Mouse (Mus musculus) kidney, embryonic 14.5 days (tissue): Measurements from ENCODE around the gene B3galt6. TPM values are rescaled to one million over a fixed set of nuclear protein-coding genes. Genes with fewer than 3 reads are reported as not detected.

Experiments
- ATAC-seq: fragments of 200-750 bp; cut with Nextera tagmentation; 2 replicates; pipeline ENCODE4 v1.8.0; 2017; ENCODE audit warnings: moderate number of reproducible peaks, mild to moderate bottlenecking, moderate TSS enrichment, moderate library complexity; ENCODE audit not compliant: low FRiP score, low TSS enrichment
- H3K27ac ChIP-seq: fragments of 300-500 bp; sonication (generic); 2 replicates; pipeline ENCODE4 v1.5.1; 2014; ENCODE audit warnings: low read depth, mild to moderate bottlenecking, low read length, moderate library complexity, mixed read lengths
- H3K27me3 ChIP-seq: fragments of 300-500 bp; sonication (generic); 2 replicates; pipeline ENCODE4 v1.6.1; 2014; ENCODE audit warnings: mild to moderate bottlenecking, low read length; ENCODE audit not compliant: control insufficient read depth, insufficient read depth
- H3K36me3 ChIP-seq: fragments of 300-500 bp; sonication (generic); 2 replicates; pipeline ENCODE4 v1.6.1; 2014; ENCODE audit warnings: low read length, mixed read lengths; ENCODE audit not compliant: control insufficient read depth, insufficient read depth
- H3K4me1 ChIP-seq: fragments of 300-500 bp; sonication (generic); 2 replicates; pipeline ENCODE4 v1.6.1; 2014; ENCODE audit warnings: low read length, mixed read lengths; ENCODE audit not compliant: control insufficient read depth, insufficient read depth
- H3K4me2 ChIP-seq: fragments of 300-500 bp; sonication (generic); replicated peaks from 2 replicates; pipeline ENCODE4 v1.6.1; 2014; ENCODE audit warnings: low read depth, mild to moderate bottlenecking, low read length
- H3K4me3 ChIP-seq: fragments of 300-500 bp; sonication (generic); 2 replicates; pipeline ENCODE4 v1.5.1; 2014; ENCODE audit warnings: mild to moderate bottlenecking, low read length
- H3K9ac ChIP-seq: fragments of 300-500 bp; sonication (generic); 2 replicates; pipeline ENCODE4 v1.6.1; 2014; ENCODE audit warnings: low read depth, mild to moderate bottlenecking, low read length, moderate library complexity
- H3K9me3 ChIP-seq: fragments of 300-500 bp; sonication (generic); 2 replicates; pipeline ENCODE4 v1.6.1; 2016; ENCODE audit warnings: low read length; ENCODE audit not compliant: control insufficient read depth
- WGBS: fragments of 180-500 bp; shearing (Covaris S2); extraction: QIAGEN DNeasy Blood & Tissue Kit; methylation state at CpG from one replicate; pipeline ENCODE4 v1.1.7; 2014; 5-methylcytosine and 5-hydroxymethylcytosine counted together
- polyA plus RNA-seq: library from polyadenylated mRNA; unstranded; fragments of >200 nt; fragmentation: Nextera tagmentation; extraction: Ambion mirVana; gene quantifications from 2 replicates; pipeline ENCODE4 v1.2.1, GENCODE M21; 2014

B3galt6 gene
- polyA plus RNA-seq, 1 experiment from 2014 or later, result 20.8 TPM

DNA sequence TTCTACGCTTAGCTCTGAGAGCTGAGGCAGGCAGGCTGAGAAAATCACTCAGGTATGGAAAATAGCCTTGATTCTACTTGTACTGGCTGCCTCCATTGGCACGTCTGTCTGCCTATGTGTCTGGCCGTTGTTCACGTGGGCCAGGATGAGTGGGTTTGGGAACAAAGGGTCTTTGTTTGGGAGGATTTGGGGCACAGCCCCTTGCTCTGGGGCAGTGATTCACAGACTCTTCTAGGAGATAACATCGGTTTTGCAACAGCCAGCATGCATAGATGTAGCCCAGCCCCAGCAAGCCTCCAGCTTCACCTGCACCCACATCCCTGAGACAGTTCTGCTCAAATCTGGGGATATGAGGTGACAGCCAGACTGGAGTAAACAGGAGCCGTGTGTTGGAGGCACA lies 19.8 kb downstream of the B3galt6 start:
- 52% methylated on average over 6 of the region's 6 CpGs for WGBS
- Histone ChIP-seq H3K27me3 (no peaks in the 10 kb centered on the region), H3K4me3 (no peak overlapping the region), H3K4me1 (peaks cover 32% of the 10 kb centered on the region), H3K9me3 (no peaks in the 10 kb centered on the region), H3K36me3 (no peaks in the 10 kb centered on the region), H3K4me2 (no peak overlapping the region), H3K9ac (no peak overlapping the region), H3K27ac (peak overlapping the region; percentile 25)
- 0 out of 2 replicates have a peak, but pooled peaks have one; percentile 0 for ATAC-seq

- H3K27ac ChIP-seq, result peak overlapping the region; percentile 48; the same call in 1 of the 2 replicates
- no peak overlapping the region for H3K4me3 ChIP-seq
- 0 out of 2 replicates have a peak overlapping the region, but pooled peaks have one; percentile 23 for H3K9ac ChIP-seq
- H3K36me3 ChIP-seq, result peaks cover 14% of the 10 kb centered on the region
- H3K4me2 ChIP-seq, result no peak overlapping the region
- no peak for ATAC-seq
- H3K4me1 ChIP-seq, result peaks cover 32% of the 10 kb centered on the region
- no peaks in the 10 kb centered on the region for H3K9me3 ChIP-seq
- no peaks in the 10 kb centered on the region for H3K27me3 ChIP-seq
- WGBS, result 73% methylated on average over 5 of the region's 5 CpGs
Observed at GRCm38 (mm10) chr4:155970286-155970685, 22.2 kb downstream of the B3galt6 start.

DNA sequence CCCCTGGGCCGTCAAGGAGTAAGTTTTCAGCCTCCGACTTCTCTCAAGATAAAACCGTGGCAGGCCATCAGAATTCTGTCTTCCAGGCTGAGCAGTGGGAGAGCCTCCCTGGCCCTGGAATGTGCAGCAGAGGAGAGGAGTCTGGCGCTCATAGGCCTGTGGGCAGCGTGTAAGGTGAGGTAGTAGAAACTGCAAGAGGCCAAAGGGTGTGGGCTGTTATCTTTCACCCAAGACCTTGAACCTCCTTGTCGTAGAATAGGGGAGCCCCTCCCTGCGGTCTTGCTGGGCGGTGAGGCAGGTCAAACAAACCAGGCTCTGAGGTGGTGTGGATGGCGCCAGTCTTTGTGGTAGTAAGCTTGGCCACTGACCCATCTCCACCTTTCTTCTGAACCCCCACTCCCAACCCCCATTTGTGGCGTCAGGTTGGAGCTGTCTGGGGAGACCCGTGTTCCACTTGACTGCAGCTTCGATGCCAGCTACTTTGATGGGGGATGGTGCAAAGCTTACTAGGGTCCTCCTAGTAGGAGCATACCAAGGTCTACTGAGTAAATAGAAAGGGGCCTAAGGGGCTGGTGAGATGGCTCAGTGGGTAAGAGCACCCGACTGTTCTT lies 23.3 kb downstream of the B3galt6 start:
- peak overlapping the region; percentile 79; the same call in 1 of the 2 replicates for H3K27ac ChIP-seq
- peak; percentile 81 for ATAC-seq
- H3K9ac ChIP-seq, result no peak overlapping the region
- no peaks in the 10 kb centered on the region for H3K27me3 ChIP-seq
- peaks cover 32% of the 10 kb centered on the region for H3K4me1 ChIP-seq
- no peak overlapping the region; the same call in 1 of the 2 replicates for H3K4me2 ChIP-seq
- 32% methylated on average over 13 of the region's 13 CpGs for WGBS
- no peaks in the 10 kb centered on the region for H3K9me3 ChIP-seq
- H3K36me3 ChIP-seq, result peaks cover 22% of the 10 kb centered on the region
- no peak overlapping the region for H3K4me3 ChIP-seq

- Histone ChIP-seq H3K4me2 (no peak overlapping the region), H3K4me1 (peaks cover 21% of the 10 kb centered on the region; the same call in 1 of the 2 replicates), H3K4me3 (no peak overlapping the region), H3K9me3 (no peaks in the 10 kb centered on the region), H3K27ac (no peak overlapping the region), H3K27me3 (no peaks in the 10 kb centered on the region), H3K9ac (no peak overlapping the region), H3K36me3 (peaks cover 28% of the 10 kb centered on the region)
- ATAC-seq, result no peak
- 92% methylated on average over 11 of the region's 11 CpGs for whole genome bisulfite sequencing
Observed at GRCm38 (mm10) chr4:155964396-155964795, 28.1 kb downstream of the B3galt6 start.

- ATAC-seq, result 0 out of 2 replicates have a peak, but pooled peaks have one; percentile 7
- peak overlapping the region; percentile 92 for H3K4me2 ChIP-seq
- 41% methylated on average over 7 of the region's 7 CpGs for WGBS
- H3K9ac ChIP-seq, result peak overlapping the region; percentile 60
- 0 out of 2 replicates have a peak, but pooled peaks cover 10% of the 10 kb centered on the region for H3K4me1 ChIP-seq
- H3K9me3 ChIP-seq, result no peaks in the 10 kb centered on the region
- H3K27ac ChIP-seq, result no peak overlapping the region
- peak overlapping the region; percentile 53 for H3K4me3 ChIP-seq
- H3K36me3 ChIP-seq, result peaks cover 34% of the 10 kb centered on the region
- no peaks in the 10 kb centered on the region for H3K27me3 ChIP-seq
Observed at GRCm38 (mm10) chr4:155963106-155963505, 29.3 kb downstream of the B3galt6 start.

DNA sequence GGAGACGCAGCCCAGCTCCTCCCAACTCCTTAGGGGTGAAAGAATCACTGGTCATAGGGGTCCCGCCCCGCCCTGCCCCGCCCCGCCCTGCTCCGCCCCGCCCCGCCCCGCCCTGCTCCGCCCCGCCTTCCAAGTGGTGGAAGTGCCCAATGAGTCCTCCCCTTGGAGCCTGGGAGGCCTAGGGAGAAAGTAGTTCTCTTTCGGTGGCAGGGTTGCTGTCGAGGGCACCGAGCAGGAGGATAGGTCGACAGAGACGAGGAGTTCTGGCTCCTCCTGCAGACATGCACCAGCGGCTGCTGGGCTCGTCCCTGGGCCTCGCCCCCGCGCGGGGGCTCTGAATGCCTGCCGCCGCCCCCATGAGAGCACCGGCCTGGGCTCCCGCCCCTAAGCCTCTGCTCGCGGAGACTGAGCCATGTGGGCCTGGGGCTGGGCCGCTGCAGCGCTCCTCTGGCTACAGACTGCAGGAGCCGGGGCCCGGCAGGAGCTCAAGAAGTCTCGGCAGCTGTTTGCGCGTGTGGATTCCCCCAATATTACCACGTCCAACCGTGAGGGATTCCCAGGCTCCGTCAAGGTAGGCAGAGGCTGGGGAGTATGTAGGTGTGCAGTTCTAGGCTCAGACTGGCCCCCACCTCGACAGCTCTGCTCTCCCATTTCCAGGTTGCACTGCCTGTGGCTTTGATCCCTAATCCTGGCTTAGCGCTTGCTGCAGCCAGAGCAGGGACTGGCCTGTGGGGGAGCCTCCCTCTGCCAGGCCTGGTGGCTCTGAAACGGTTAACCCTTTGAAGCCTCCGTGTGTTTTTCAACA lies 30.1 kb downstream of the B3galt6 start, which contains the start of gene C1qtnf12:
Gene C1qtnf12 (plus strand): TSS at position 152 of the 805 bp plus-strand sequence.
- no peaks in the 10 kb centered on the region for H3K9me3 ChIP-seq
- peak within 1 kb of the TSS; percentile 92 for H3K4me2 ChIP-seq
- under 1% methylated on average over 34 of the region's 42 CpGs for WGBS
- peak; percentile 89 for ATAC-seq
- no peaks in the 10 kb centered on the region for H3K27me3 ChIP-seq
- H3K9ac ChIP-seq, result peak within 1 kb of the TSS; percentile 60
- 0 out of 2 replicates have a peak, but pooled peaks cover 10% of the 10 kb centered on the region for H3K4me1 ChIP-seq
- H3K36me3 ChIP-seq, result peaks cover 42% of the 10 kb centered on the region
- H3K27ac ChIP-seq, result peak within 1 kb of the TSS; percentile 47
- H3K4me3 ChIP-seq, result peak within 1 kb of the TSS; percentile 53

DNA sequence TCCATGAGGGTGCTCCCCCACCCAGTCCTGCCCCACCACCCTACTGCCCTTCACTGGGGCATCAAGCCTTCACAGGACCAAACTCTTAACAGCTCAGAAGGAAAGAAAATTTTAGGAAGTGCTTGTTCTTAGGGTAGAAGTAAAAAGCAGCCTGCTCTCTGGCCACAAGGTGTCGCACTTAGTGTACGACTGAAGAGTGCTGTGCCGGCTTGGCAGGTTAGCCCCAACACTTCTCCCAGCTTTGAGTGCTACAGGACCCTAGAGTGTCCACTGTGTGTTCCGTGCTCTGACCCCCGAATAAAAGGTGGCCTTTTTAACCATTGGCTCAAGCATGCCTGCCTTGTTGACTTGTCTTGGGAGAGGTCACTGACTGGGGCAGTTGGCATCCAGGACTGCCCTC lies 33.2 kb downstream of the B3galt6 start:
- 0 out of 2 replicates have a peak, but pooled peaks cover 10% of the 10 kb centered on the region for H3K4me1 ChIP-seq
- H3K4me3 ChIP-seq, result no peak overlapping the region
- no peaks in the 10 kb centered on the region for H3K27me3 ChIP-seq
- H3K36me3 ChIP-seq, result peaks cover 48% of the 10 kb centered on the region
- 7% methylated on average over 5 of the region's 5 CpGs for WGBS
- ATAC-seq, result peak; percentile 32; the same call in 1 of the 2 replicates
- no peaks in the 10 kb centered on the region for H3K9me3 ChIP-seq
- H3K9ac ChIP-seq, result no peak overlapping the region
- H3K27ac ChIP-seq, result no peak overlapping the region
- H3K4me2 ChIP-seq, result no peak overlapping the region

- 97% methylated on average over 6 of the region's 6 CpGs for WGBS
- H3K4me2 ChIP-seq, result no peak overlapping the region
- H3K27ac ChIP-seq, result no peak overlapping the region
- H3K4me3 ChIP-seq, result no peak overlapping the region
- peaks cover 80% of the 10 kb centered on the region for H3K36me3 ChIP-seq
- ATAC-seq, result no peak
- no peaks in the 10 kb centered on the region for H3K27me3 ChIP-seq
- no peaks in the 10 kb centered on the region for H3K9me3 ChIP-seq
- H3K4me1 ChIP-seq, result no peaks in the 10 kb centered on the region
- H3K9ac ChIP-seq, result no peak overlapping the region
Observed at GRCm38 (mm10) chr4:155955491-155955890, 37.0 kb downstream of the B3galt6 start.

DNA sequence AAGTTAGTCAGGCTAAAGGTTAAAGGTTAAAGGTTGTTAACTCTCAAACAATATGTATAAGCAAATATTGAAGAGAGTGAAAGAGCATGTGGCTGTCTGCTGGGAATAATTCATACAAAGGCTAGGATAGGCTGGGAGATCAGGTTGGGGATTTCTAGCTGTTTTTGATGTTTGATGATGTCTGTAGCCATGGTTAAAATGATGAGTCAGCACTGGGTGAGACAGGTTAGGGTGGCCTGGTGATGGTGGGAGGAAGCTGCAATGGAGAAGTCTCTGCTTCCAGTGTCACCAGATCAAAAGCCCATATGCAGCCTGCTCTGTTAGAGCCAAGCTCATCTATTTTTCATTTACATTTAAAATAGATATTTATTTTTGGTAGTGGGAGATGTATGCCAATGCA lies 45.4 kb downstream of the B3galt6 start:
- Histone ChIP-seq H3K36me3 (peaks cover 58% of the 10 kb centered on the region), H3K9ac (no peak overlapping the region), H3K27me3 (no peaks in the 10 kb centered on the region), H3K9me3 (no peaks in the 10 kb centered on the region), H3K4me2 (no peak overlapping the region), H3K4me3 (no peak overlapping the region), H3K4me1 (peaks cover 12% of the 10 kb centered on the region), H3K27ac (no peak overlapping the region)
- no peak for ATAC-seq
